Mouse (Mus musculus): ENCODE data around the gene Tex14.

DNA sequence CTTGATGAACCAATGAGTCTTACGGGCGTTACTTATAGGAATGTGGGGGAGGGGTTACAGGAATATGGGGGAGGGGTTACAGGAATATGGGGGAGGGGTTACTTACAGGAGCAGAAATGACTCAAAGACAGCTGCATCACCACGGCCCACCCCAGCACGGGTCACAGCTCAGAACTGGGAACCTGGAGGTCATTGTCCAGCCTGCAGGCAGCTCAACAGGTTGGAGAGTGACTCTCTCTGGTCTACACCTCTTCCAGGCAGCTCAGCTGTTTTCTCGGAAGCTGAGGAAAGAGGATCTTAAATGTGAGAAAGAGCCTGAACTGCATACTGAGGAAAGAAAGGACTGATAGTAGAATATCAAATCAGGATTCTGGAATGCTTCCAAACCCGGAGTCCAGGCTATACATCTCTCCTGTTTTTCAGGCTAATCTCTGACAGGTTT, 16.9 kb downstream of the Tex14 start:
- TF ChIP-seq EP300 (IDR thresholded peaks at IDR 0.05; ENCODE audit: low read depth) (no peak), CTCF (IDR thresholded peaks at IDR 0.05; ENCODE audit: low read depth) (no peak)
